Mouse (Mus musculus): ENCODE data around the gene Galnt17. TPM values are rescaled to one million over a fixed set of nuclear protein-coding genes. Genes with fewer than 3 reads are reported as not detected.

The Galnt17 gene
- total RNA-seq (2021) (1 to 10 TPM; 3.8 to 4.6 TPM), polyA plus RNA-seq (2012; rRNA removed) (2.0 and 3.4 TPM in 2 replicates)
- long read RNA-seq, partial matches to known transcripts, result 0 of 2 reads
- long read RNA-seq, other reads (novel, unspliced or antisense), result 2 of 2 reads

DNA sequence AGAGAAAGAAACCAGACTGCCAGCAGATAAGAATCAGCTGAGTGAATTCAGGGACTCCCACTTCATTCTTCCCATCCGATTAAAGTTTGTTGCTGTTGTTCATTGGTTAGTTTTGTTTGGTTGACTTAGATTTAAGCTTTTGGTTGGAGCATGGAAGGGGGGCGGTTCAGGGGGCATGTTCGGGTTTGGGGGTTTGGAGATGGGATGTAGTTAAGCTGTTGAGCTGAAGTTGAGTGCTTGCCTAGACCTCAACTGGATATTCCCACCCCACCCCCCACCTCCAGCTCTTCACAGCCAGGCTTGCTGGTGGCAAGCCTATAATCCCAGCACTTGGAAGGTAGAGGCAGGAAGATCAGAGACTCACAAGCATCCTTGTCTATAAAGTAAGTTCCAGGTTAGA lies at the start of gene Galnt17:
Galnt17 (minus strand) TSS at position 101 of the 400 bp plus-strand sequence.
- H3K27ac ChIP-seq, result peak within 1 kb of the TSS; percentile 70
- intact Hi-C loops (cut with DNase I), result loop anchor here (5.0 kb wide), 3 partner anchors 76 to 126 kb away; no protein-coding TSS in a partner anchor

DNA sequence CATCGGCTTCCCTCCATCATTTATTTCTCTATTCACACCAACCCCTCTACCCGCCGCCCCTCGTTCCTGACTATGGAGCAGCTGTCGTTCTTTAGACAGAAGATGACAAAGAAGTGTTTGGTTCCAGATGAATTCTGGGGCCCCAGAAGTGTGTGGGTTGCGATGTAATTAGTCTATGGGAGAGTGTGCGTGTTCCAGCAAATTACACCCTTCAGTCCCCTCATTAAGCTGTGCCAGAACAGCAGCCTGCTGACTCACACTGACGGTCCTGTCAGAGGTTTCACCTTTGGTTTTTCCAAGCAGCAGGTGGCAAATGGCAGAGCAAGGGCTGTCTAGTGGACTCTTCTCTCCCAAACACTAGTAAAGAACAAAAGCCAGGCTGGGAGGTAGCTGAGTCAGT lies 26.2 kb upstream of the Galnt17 start:
- DNase-seq, result no peak

More for the DNA sequence above, at the start of gene Galnt17:
- Histone ChIP-seq H3K27me3 (ENCODE audit: control insufficient read depth, insufficient read depth, low read length) (no peaks in the 10 kb centered on the region), H3K36me3 (ENCODE audit: control insufficient read depth, insufficient read depth, low read length) (no peaks in the 10 kb centered on the region), H3K4me1 (ENCODE audit: control insufficient read depth, insufficient read depth, low read length) (no peaks in the 10 kb centered on the region), H3K9ac (ENCODE audit: low read depth, low read length) (peak within 1 kb of the TSS; percentile 46), H3K79me2 (replicated peaks; ENCODE audit: control insufficient read depth, insufficient read depth, low read length) (no peaks in the 10 kb centered on the region), H3K4me3 (peak within 1 kb of the TSS; percentile 72)
- DNase-seq, result no peak
- 81% methylated on average over 3 of the region's 3 CpGs for WGBS
- TF ChIP-seq POLR2A (IDR thresholded peaks at IDR 0.05; ENCODE audit: insufficient read depth, low read depth, low read length) (no peak), CTCF (IDR thresholded peaks at IDR 0.05) (no peak)

GRCm38 (mm10) chr5:131321286-131321685 lies 13.0 kb upstream of the Galnt17 start:
- no peak for DNase-seq
- Histone ChIP-seq H3K27ac (no peak overlapping the region), H3K79me2 (replicated peaks; ENCODE audit: control insufficient read depth, insufficient read depth, low read length) (no peaks in the 10 kb centered on the region), H3K36me3 (ENCODE audit: control insufficient read depth, insufficient read depth, low read length) (no peaks in the 10 kb centered on the region), H3K27me3 (ENCODE audit: control insufficient read depth, insufficient read depth, low read length) (no peaks in the 10 kb centered on the region), H3K4me1 (ENCODE audit: control insufficient read depth, insufficient read depth, low read length) (no peaks in the 10 kb centered on the region), H3K4me3 (no peak overlapping the region), H3K9ac (ENCODE audit: low read depth, low read length) (no peak overlapping the region)
- intact Hi-C loops (cut with DNase I), result no loop called here
- TF ChIP-seq EP300 (IDR thresholded peaks at IDR 0.05; ENCODE audit: insufficient read depth, low read depth, low read length), result no peak
- TF ChIP-seq POLR2A (IDR thresholded peaks at IDR 0.05; ENCODE audit: insufficient read depth, low read depth, low read length), result no peak
- no peak for TF ChIP-seq CTCF (IDR thresholded peaks at IDR 0.05)
- 48% methylated on average over 3 of the region's 3 CpGs for WGBS

More for the DNA sequence above, 26.2 kb upstream of the Galnt17 start:
- Histone ChIP-seq H3K36me3 (ENCODE audit: control insufficient read depth, insufficient read depth, low read length) (no peaks in the 10 kb centered on the region), H3K79me2 (replicated peaks; ENCODE audit: control insufficient read depth, insufficient read depth, low read length) (no peaks in the 10 kb centered on the region), H3K4me1 (ENCODE audit: control insufficient read depth, insufficient read depth, low read length) (peaks cover 3% of the 10 kb centered on the region), H3K4me3 (no peak overlapping the region), H3K9ac (ENCODE audit: low read depth, low read length) (no peak overlapping the region), H3K27me3 (ENCODE audit: control insufficient read depth, insufficient read depth, low read length) (no peaks in the 10 kb centered on the region), H3K27ac (no peak overlapping the region)
- TF ChIP-seq EP300 (IDR thresholded peaks at IDR 0.05; ENCODE audit: insufficient read depth, low read depth, low read length), result no peak
- TF ChIP-seq POLR2A (IDR thresholded peaks at IDR 0.05; ENCODE audit: insufficient read depth, low read depth, low read length), result no peak
- TF ChIP-seq CTCF (IDR thresholded peaks at IDR 0.05), result no peak
- intact Hi-C loops (cut with DNase I), result no loop called here
- 86% methylated on average over 8 of the region's 8 CpGs for WGBS

DNA sequence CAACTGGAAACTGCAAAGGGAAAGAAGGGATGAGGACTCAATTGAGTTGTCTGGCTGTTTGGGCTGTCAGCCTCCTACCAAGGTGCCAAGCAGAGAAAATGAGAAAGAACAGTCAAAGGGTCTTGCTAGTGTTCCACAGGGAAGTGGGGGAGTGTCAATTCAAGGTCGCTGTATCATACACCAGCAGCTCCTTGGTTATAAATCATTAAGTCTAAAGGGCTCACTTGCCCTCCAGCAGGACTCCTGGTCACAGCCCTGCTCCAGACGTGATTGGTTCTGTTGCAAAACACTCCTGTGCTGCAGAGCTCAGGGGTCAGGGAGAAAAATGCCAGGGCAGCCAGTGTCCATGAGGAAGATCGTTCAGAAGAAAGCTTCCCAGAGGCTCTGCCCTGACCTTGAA lies 11.3 kb upstream of the Galnt17 start:
- Histone ChIP-seq H3K27me3 (ENCODE audit: control insufficient read depth, insufficient read depth, low read length) (no peaks in the 10 kb centered on the region), H3K27ac (no peak overlapping the region), H3K9ac (ENCODE audit: low read depth, low read length) (no peak overlapping the region), H3K36me3 (ENCODE audit: control insufficient read depth, insufficient read depth, low read length) (no peaks in the 10 kb centered on the region), H3K4me3 (no peak overlapping the region), H3K79me2 (replicated peaks; ENCODE audit: control insufficient read depth, insufficient read depth, low read length) (no peaks in the 10 kb centered on the region), H3K4me1 (ENCODE audit: control insufficient read depth, insufficient read depth, low read length) (no peaks in the 10 kb centered on the region)
- intact Hi-C loops (cut with DNase I), result no loop called here
- DNase-seq, result no peak
- no peak for TF ChIP-seq EP300 (IDR thresholded peaks at IDR 0.05; ENCODE audit: insufficient read depth, low read depth, low read length)
- 63% methylated on average over 3 of the region's 3 CpGs for WGBS

GRCm38 (mm10) chr5:131319141-131319540 lies 10.8 kb upstream of the Galnt17 start:
- no peak for DNase-seq
- Histone ChIP-seq H3K27me3 (ENCODE audit: control insufficient read depth, insufficient read depth, low read length) (no peaks in the 10 kb centered on the region), H3K9ac (ENCODE audit: low read depth, low read length) (no peak overlapping the region), H3K79me2 (replicated peaks; ENCODE audit: control insufficient read depth, insufficient read depth, low read length) (no peaks in the 10 kb centered on the region), H3K4me3 (no peak overlapping the region), H3K36me3 (ENCODE audit: control insufficient read depth, insufficient read depth, low read length) (no peaks in the 10 kb centered on the region), H3K4me1 (ENCODE audit: control insufficient read depth, insufficient read depth, low read length) (no peaks in the 10 kb centered on the region), H3K27ac (no peak overlapping the region)
- no peak for TF ChIP-seq CTCF (IDR thresholded peaks at IDR 0.05)
- TF ChIP-seq EP300 (IDR thresholded peaks at IDR 0.05; ENCODE audit: insufficient read depth, low read depth, low read length), result no peak
- TF ChIP-seq POLR2A (IDR thresholded peaks at IDR 0.05; ENCODE audit: insufficient read depth, low read depth, low read length), result no peak
- intact Hi-C loops (cut with DNase I), result no loop called here
- WGBS, result 66% methylated on average over 2 of the region's 2 CpGs

GRCm38 (mm10) chr5:131315016-131315415 lies 6.7 kb upstream of the Galnt17 start:
- WGBS, result 76% methylated on average over 4 of the region's 4 CpGs
- intact Hi-C loops (cut with DNase I), result no loop called here

More at GRCm38 (mm10) chr5:131315016-131315415, 6.7 kb upstream of the Galnt17 start:
- Histone ChIP-seq H3K9ac (ENCODE audit: low read depth, low read length) (no peak overlapping the region), H3K4me1 (ENCODE audit: control insufficient read depth, insufficient read depth, low read length) (no peaks in the 10 kb centered on the region), H3K27ac (no peak overlapping the region), H3K79me2 (replicated peaks; ENCODE audit: control insufficient read depth, insufficient read depth, low read length) (no peaks in the 10 kb centered on the region), H3K4me3 (no peak overlapping the region), H3K36me3 (ENCODE audit: control insufficient read depth, insufficient read depth, low read length) (no peaks in the 10 kb centered on the region), H3K27me3 (ENCODE audit: control insufficient read depth, insufficient read depth, low read length) (no peaks in the 10 kb centered on the region)
- TF ChIP-seq CTCF (IDR thresholded peaks at IDR 0.05), result no peak
- DNase-seq, result no peak
